Mouse (Mus musculus) cerebellum, postnatal 36 days (tissue): Measurements from ENCODE around the gene Rgma.

Source experiments
- DNase-seq, 2 experiments: peaks; one replicate each; pipeline ENCODE4 v3.0.0; 2021 to 2022; ENCODE audit warnings: mixed read lengths in 2 of 2

Gene Rgma

DNA sequence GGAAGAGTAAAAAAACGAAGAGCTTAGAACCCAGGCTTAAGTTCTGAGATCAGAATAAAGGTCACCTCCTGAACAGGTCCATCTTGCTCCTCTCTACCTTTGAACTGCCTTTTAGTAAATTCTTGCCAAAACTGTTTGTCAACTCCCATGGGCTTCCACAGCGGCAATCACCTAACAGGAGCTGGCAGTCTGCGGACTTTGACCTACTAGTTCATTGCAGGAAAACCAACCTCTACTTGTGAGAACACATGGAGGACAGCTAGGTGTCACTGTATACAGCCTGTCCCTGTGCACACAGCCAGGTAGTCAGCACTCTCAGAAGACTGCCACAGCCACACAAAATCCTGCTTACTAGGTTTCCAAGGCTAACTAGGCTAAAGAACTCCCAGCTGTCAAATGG is 66.5 kb downstream of the Rgma start:
- DNase-seq, result no peak

DNA sequence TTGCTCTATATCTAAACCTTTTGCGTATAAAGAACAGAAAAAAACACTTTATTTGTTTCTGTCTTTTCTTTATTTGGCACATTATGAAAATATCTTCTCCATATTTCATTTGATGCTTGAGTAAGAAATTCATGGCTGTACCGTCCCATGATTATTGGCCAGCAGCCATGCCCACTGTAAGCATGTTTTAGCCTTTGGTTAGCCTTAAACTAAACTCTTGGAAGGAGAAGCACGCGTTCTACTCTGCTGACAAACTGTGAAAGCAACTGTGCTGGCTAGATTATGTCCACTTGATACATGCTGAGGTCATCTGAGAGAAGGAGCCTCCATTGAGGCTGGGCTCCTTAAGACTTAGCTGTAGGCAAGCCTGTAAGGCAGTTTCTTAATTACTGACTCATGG is 66.9 kb downstream of the Rgma start:
- no peak for DNase-seq

DNA sequence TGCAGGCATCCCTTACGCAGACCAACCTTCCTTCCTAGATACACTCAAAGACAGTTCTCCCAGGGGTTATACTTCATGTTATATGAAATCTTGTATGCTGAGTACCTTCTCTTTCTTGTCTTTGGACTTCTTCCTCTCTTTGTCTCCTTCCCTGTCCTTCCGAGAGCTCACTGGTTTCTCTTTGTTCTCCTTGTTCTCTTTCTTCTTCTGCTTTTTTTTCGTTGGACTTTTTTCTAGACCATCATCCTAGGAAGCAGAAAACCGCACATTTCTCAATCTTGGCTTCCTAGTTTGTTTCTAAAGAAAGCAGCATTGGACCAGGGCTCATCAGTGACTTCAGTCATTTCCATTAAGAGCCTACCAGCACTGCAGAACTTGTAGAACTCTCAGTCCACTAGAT is 76.3 kb downstream of the Rgma start:
- no peak for DNase-seq

DNA sequence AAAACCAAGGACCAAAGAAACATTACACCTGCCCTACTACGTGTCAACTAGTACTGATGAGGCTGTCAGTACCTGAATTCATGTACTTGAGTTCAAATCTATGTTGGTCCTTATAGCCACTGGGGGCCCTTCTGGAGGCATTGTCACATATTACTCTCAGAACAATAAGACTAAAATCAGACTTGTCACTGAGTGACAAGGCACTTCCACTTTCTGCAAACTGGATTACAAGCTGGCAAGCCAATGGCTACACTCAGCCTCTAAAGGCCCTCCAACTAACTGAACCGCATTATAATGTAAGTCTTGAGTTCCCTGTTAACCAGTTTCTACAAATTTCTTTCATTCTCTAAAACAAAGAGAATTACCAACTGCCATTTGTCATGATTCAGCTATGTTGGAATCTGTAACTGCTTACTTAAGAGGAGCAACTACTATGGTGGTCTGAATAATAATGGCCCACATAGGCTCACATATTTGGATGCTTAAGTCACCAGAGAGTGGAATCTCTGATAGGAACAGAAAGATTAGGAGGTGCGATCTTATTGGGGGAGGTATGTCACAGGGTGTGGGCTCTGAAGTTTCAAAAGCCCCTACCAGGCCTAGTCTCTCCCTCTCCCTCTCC is 77.0 kb downstream of the Rgma start:
- DNase-seq, result no peak

DNA sequence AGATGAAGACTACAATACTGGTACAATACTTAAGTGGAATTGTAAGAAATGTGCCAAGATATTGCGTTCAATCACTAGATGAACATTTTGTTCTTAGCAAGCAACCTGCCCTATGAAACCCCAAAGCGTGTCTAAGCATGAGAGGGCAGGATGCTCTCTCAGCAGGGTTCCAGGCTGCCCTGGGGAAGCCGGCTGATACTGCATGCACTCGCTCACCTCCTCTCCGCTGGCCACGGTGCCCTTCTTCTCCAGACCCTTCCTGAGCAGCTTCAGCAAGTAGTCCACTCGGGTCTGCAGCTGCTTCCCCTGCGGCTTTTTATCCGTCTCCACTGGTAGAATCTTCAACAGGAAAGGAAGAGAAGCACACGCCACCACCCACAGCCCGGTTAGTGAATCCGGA is 78.8 kb downstream of the Rgma start:
- peak; percentile 33 to 49 for DNase-seq

DNA sequence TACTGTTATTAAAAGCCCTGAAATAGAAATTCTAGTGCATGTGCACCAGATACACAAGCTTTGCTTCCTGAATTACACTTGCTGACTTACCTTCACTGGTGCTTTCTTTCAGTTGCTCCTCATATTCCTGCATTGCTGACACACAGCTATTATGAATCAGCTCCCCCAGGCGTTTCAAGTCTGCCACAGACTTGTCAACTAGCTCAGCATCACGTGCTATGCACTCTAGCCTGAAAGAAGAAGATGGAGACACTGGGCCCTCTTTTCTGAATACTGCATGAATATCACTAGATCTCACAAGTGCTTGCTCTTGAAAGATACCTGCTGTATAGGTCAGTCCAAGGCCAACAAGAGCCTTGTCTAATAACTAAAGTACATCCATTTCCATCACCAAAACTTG is 88.2 kb downstream of the Rgma start:
- DNase-seq, result no peak

DNA sequence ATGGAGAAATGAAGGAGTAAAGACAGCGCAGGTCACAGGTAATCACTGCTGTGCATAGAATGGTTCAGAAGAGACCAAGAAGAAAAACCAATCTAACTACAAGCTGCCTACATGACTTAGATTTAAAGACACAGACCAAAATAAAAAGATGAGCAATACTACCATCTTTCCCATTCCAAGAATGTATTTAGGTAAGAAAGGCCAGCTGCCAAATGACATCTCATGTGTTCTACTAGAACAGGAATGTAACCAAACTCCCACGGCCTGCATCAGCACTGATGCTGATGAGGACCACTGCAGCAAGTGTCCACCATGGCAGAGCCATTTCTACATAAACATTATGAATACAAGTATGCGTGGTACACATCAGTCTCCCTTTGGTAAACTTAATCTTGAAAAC is 92.4 kb downstream of the Rgma start:
- DNase-seq, result no peak
